Mouse (Mus musculus) embryonic facial prominence, embryonic 11.5 days (tissue): Measurements from ENCODE around the gene Baz1a. TPM values are rescaled to one million over a fixed set of nuclear protein-coding genes. Genes with fewer than 3 reads are reported as not detected.

ENCODE experiments used
- ATAC-seq: fragments of 200-750 bp; cut with Nextera tagmentation; replicated peaks from 2 replicates; pipeline ENCODE4 v1.8.0; 2017; ENCODE audit warnings: low read depth; ENCODE audit not compliant: insufficient number of reproducible peaks, low FRiP score, low TSS enrichment
- DNase-seq: peaks from one replicate; pipeline ENCODE4 v3.0.0-alpha.2; 2015; ENCODE audit warnings: low spot score
- H3K27ac ChIP-seq: fragments of 300-500 bp; sonication (generic); replicated peaks from 2 replicates; pipeline ENCODE4 v1.5.1; 2014; ENCODE audit warnings: mild to moderate bottlenecking, low read depth, low read length, control low read depth
- H3K27me3 ChIP-seq: fragments of 300-500 bp; sonication (generic); 2 replicates; pipeline ENCODE4 v1.6.1; 2014; ENCODE audit warnings: mild to moderate bottlenecking, low read length, moderate library complexity, mixed read lengths; ENCODE audit not compliant: control insufficient read depth, insufficient read depth
- H3K36me3 ChIP-seq: fragments of 300-500 bp; sonication (generic); replicated peaks from 2 replicates; pipeline ENCODE4 v1.6.1; 2014; ENCODE audit warnings: low read depth, mild to moderate bottlenecking, low read length, moderate library complexity, mixed read lengths; ENCODE audit not compliant: control insufficient read depth, insufficient read depth
- H3K4me1 ChIP-seq: fragments of 300-500 bp; sonication (generic); 2 replicates; pipeline ENCODE4 v1.6.1; 2014; ENCODE audit warnings: low read length, mixed read lengths; ENCODE audit not compliant: control insufficient read depth, insufficient read depth
- H3K4me2 ChIP-seq: fragments of 300-500 bp; sonication (generic); 2 replicates; pipeline ENCODE4 v1.6.1; 2014; ENCODE audit warnings: low read depth, mild to moderate bottlenecking, control low read depth, low read length, moderate library complexity
- H3K4me3 ChIP-seq: fragments of 300-500 bp; sonication (generic); 2 replicates; pipeline ENCODE4 v1.5.1; 2014; ENCODE audit warnings: low read depth, low read length, control low read depth
- H3K9ac ChIP-seq: fragments of 300-500 bp; sonication (generic); replicated peaks from 2 replicates; pipeline ENCODE4 v1.6.1; 2014; ENCODE audit warnings: mild to moderate bottlenecking, control low read depth, low read length
- H3K9me3 ChIP-seq: fragments of 300-500 bp; sonication (generic); replicated peaks from 2 replicates; pipeline ENCODE4 v1.6.1; 2016; ENCODE audit warnings: mild to moderate bottlenecking, low read length, inconsistent platforms, mixed read lengths; ENCODE audit not compliant: control insufficient read depth
- polyA plus RNA-seq: library from polyadenylated mRNA; unstranded; fragments of >200 nt; fragmentation: Nextera tagmentation; extraction: Ambion mirVana; gene quantifications from 2 replicates; pipeline ENCODE4 v1.2.1, GENCODE M21; 2014

Gene Baz1a
- polyA plus RNA-seq, 1 experiment from 2014 or later: 35.6 TPM

DNA sequence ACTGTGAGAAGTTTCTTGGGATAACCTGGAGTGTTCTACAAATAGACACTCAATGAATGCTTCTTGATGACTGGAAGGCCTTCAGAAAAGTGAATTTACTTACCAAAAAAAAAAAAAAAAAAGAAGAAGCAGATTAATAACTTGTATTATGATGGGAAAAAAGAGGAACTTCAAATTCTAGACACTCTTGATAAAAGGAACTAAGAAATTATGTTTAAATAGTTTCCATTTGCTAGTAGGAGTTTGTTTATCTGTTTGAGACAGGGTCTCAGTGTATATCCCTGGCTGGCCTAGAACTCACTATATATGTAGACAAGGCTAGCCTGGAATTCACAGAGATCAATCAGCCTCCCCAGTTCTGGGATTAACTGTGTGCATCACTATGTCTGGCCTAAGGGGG lies 169.7 kb downstream of the Baz1a start:
- no peaks in the 10 kb centered on the region for H3K9me3 ChIP-seq
- DNase-seq (no peak), ATAC-seq (no peak)
- no peaks in the 10 kb centered on the region for H3K36me3 ChIP-seq
- no peak overlapping the region for H3K4me2 ChIP-seq
- no peak overlapping the region for H3K4me3 ChIP-seq
- no peaks in the 10 kb centered on the region for H3K4me1 ChIP-seq
- no peak overlapping the region for H3K9ac ChIP-seq
- H3K27ac ChIP-seq: no peak overlapping the region
- no peaks in the 10 kb centered on the region for H3K27me3 ChIP-seq

Other genes with a start within 250 kb of the Baz1a start
- 279 and 297 TPM in 2 replicates for gene Snx6, start 218.6 kb downstream of the Baz1a start, polyA plus RNA-seq
- gene Cfl2, start 151.5 kb downstream of the Baz1a start, polyA plus RNA-seq: 211 and 222 TPM in 2 replicates
- not detected in 2 replicates for gene Gm20403, start 27.8 kb downstream of the Baz1a start, polyA plus RNA-seq
- 35.6 and 40.3 TPM in 2 replicates for gene 2700097O09Rik, start 65.8 kb upstream of the Baz1a start, polyA plus RNA-seq
- 187 and 195 TPM in 2 replicates for gene Srp54a, start 65.9 kb upstream of the Baz1a start, polyA plus RNA-seq
- 14.4 and 15.5 TPM in 2 replicates for gene Fam177a, start 110.1 kb upstream of the Baz1a start, polyA plus RNA-seq
- 59.2 and 62.1 TPM in 2 replicates for gene Srp54b, start 140.8 kb upstream of the Baz1a start, polyA plus RNA-seq
- 3.2 and 3.3 TPM in 2 replicates for gene 1700047I17Rik2, start 185.2 kb upstream of the Baz1a start, polyA plus RNA-seq
- gene Srp54c, start 215.8 kb upstream of the Baz1a start, polyA plus RNA-seq: 85.3 and 97.2 TPM in 2 replicates